Mouse (Mus musculus): ENCODE data around the gene Sik1.

GRCm38 (mm10) chr17:31846970-31847369, 8.6 kb downstream of the Sik1 start:
- no peak for TF ChIP-seq POLR2A (IDR thresholded peaks at IDR 0.05; ENCODE audit: control insufficient read depth, extremely low read depth, insufficient read depth, low read length, poor library complexity)
- TF ChIP-seq CTCF (IDR thresholded peaks at IDR 0.05; ENCODE audit: borderline replicate concordance, control insufficient read depth, extremely low read depth, insufficient read depth, low read length, poor library complexity) = no peak

Measured in thymus, adult 2 months (tissue).